Mouse (Mus musculus) cortical plate, adult 2 months (tissue): ENCODE results near the gene Plbd2.

Source experiments
- CTCF ChIP-seq: fragments of 200-500 bp; IDR thresholded peaks from 2 replicates; pipeline ENCODE4 v1.5.1; 2011; ENCODE audit warnings: mild to moderate bottlenecking, control low read depth, low read length; ENCODE audit not compliant: insufficient read depth; ENCODE audit errors: extremely low read depth
- POLR2A ChIP-seq: fragments of 200-500 bp; IDR thresholded peaks from 2 replicates; pipeline ENCODE4 v1.6.1; 2011; ENCODE audit warnings: mild to moderate bottlenecking, low read length, control low read depth; ENCODE audit not compliant: insufficient read depth; ENCODE audit errors: extremely low read depth

DNA sequence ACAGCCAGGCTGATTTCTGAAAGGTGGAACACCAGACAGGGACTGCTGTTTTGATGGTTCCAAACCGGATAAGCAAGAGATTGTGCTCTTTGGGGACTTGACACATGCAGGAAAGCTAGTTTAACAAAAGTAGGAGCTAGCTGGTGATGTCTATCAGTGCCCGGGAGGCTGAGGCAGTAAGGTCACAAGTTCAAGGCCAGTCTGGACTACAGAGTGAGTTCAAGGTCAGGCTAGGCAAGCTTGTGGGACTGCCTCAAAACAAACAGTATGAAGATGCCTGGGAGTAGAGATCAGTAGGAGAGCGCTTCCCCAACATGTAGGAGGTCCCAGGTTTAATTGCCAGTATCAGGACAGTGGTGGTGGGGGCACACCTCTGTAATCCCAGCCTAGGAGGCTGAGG, 6.4 kb downstream of the Plbd2 start:
- TF ChIP-seq CTCF = no peak
- no peak for TF ChIP-seq POLR2A
